Mouse (Mus musculus) neural tube, embryonic 13.5 days (tissue): ENCODE results near the gene Arsg. TPM values are rescaled to one million over a fixed set of nuclear protein-coding genes. Genes with fewer than 3 reads are reported as not detected.

Source experiments
- ATAC-seq: fragments of 200-750 bp; cut with Nextera tagmentation; 2 replicates; pipeline ENCODE4 v1.8.0; 2017; ENCODE audit warnings: low read depth, mild to moderate bottlenecking, moderate TSS enrichment, moderate library complexity
- H3K27ac ChIP-seq: fragments of 300-500 bp; sonication (generic); replicated peaks from 2 replicates; pipeline ENCODE4 v1.5.1; 2015; ENCODE audit warnings: moderate library complexity, mild to moderate bottlenecking, inconsistent platforms
- H3K27me3 ChIP-seq: fragments of 300-500 bp; sonication (generic); 2 replicates; pipeline ENCODE4 v1.6.1; 2015; ENCODE audit warnings: mild to moderate bottlenecking, inconsistent platforms
- H3K36me3 ChIP-seq: fragments of 300-500 bp; sonication (generic); 2 replicates; pipeline ENCODE4 v1.6.1; 2015; ENCODE audit warnings: mild to moderate bottlenecking, inconsistent platforms
- H3K4me1 ChIP-seq: fragments of 300-500 bp; sonication (generic); replicated peaks from 2 replicates; pipeline ENCODE4 v1.6.1; 2015; ENCODE audit warnings: inconsistent platforms
- H3K4me2 ChIP-seq: fragments of 300-500 bp; sonication (generic); 2 replicates; pipeline ENCODE4 v1.6.1; 2015; ENCODE audit warnings: inconsistent platforms, mild to moderate bottlenecking, moderate library complexity
- H3K4me3 ChIP-seq: fragments of 300-500 bp; sonication (generic); 2 replicates; pipeline ENCODE4 v1.5.1; 2015; ENCODE audit warnings: mild to moderate bottlenecking, inconsistent platforms
- H3K9ac ChIP-seq: fragments of 300-500 bp; sonication (generic); 2 replicates; pipeline ENCODE4 v1.6.1; 2015; ENCODE audit warnings: moderate library complexity, mild to moderate bottlenecking, inconsistent platforms
- H3K9me3 ChIP-seq: fragments of 300-500 bp; sonication (generic); 2 replicates; pipeline ENCODE4 v1.6.1; 2016; ENCODE audit warnings: inconsistent platforms
- WGBS: fragments of 180-500 bp; shearing (Covaris S2); methylation state at CpG from one replicate; pipeline ENCODE4 v1.1.7; 2015; 5-methylcytosine and 5-hydroxymethylcytosine counted together
- polyA plus RNA-seq: library from polyadenylated mRNA; unstranded; fragments of >200 nt; fragmentation: Nextera tagmentation; extraction: Ambion mirVana; gene quantifications from 2 replicates; pipeline ENCODE4 v1.2.1, GENCODE M21; 2015

The Arsg gene
- polyA plus RNA-seq, 1 experiment from 2014 or later = 3.0 TPM

- WGBS = 89% methylated on average over 11 of the region's 11 CpGs
- no peak overlapping the region for H3K4me3 ChIP-seq
- ATAC-seq = no peak
These were observed 84.2 kb downstream of the Arsg start for GRCm38 (mm10) chr11:109557419-109557818.

GRCm38 (mm10) chr11:109559241-109559640 lies 86.1 kb downstream of the Arsg start:
- H3K36me3 ChIP-seq = no peaks in the 10 kb centered on the region
- H3K4me2 ChIP-seq = no peak overlapping the region
- no peak overlapping the region for H3K27ac ChIP-seq
- no peak overlapping the region for H3K9ac ChIP-seq
- no peaks in the 10 kb centered on the region for H3K9me3 ChIP-seq
- H3K4me3 ChIP-seq = no peak overlapping the region
- WGBS = 90% methylated on average over 12 of the region's 12 CpGs
- H3K4me1 ChIP-seq = no peaks in the 10 kb centered on the region
- ATAC-seq = no peak
- H3K27me3 ChIP-seq = no peaks in the 10 kb centered on the region

More at GRCm38 (mm10) chr11:109557419-109557818, 84.2 kb downstream of the Arsg start:
- H3K9ac ChIP-seq = no peak overlapping the region
- no peak overlapping the region for H3K27ac ChIP-seq
- H3K36me3 ChIP-seq = no peaks in the 10 kb centered on the region
- H3K4me1 ChIP-seq = no peaks in the 10 kb centered on the region
- no peaks in the 10 kb centered on the region for H3K9me3 ChIP-seq
- H3K4me2 ChIP-seq = no peak overlapping the region
- H3K27me3 ChIP-seq = no peaks in the 10 kb centered on the region

DNA sequence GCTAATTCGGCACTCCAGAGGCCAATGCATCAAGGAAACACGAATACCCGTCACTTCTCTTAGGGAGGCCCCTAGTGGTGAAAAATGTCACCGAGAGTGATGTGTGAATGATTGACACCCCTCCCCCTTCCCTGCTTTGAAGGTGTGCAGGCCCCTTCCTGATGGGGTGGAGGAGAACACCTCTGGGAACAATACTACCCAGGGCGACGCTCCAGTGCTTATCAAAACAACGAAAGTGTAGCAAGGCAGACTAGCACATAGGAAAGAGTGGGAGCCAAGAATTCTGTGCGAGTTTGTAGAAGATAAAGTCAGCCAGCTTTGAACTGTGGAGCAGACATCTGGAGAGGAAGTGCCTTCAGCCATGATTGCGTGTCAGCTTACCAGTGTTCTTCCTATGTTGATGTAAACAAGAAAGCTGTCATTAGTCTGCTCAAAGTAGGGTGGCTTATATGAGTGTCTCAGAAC lies 87.7 kb downstream of the Arsg start:
- H3K4me2 ChIP-seq = no peak overlapping the region
- H3K4me3 ChIP-seq = no peak overlapping the region
- no peak overlapping the region for H3K27ac ChIP-seq
- no peaks in the 10 kb centered on the region for H3K4me1 ChIP-seq
- H3K9me3 ChIP-seq = no peaks in the 10 kb centered on the region
- H3K9ac ChIP-seq = no peak overlapping the region
- 44% methylated on average over 9 of the region's 9 CpGs for WGBS
- H3K36me3 ChIP-seq = no peaks in the 10 kb centered on the region
- H3K27me3 ChIP-seq = no peaks in the 10 kb centered on the region
- no peak for ATAC-seq

GRCm38 (mm10) chr11:109561445-109561844 lies 88.3 kb downstream of the Arsg start:
- Histone ChIP-seq H3K9ac (no peak overlapping the region), H3K9me3 (no peaks in the 10 kb centered on the region), H3K4me2 (no peak overlapping the region), H3K27ac (no peak overlapping the region), H3K27me3 (no peaks in the 10 kb centered on the region), H3K4me1 (no peaks in the 10 kb centered on the region), H3K36me3 (no peaks in the 10 kb centered on the region), H3K4me3 (no peak overlapping the region)
- ATAC-seq = no peak
- 70% methylated on average over 3 of the region's 3 CpGs for WGBS

DNA sequence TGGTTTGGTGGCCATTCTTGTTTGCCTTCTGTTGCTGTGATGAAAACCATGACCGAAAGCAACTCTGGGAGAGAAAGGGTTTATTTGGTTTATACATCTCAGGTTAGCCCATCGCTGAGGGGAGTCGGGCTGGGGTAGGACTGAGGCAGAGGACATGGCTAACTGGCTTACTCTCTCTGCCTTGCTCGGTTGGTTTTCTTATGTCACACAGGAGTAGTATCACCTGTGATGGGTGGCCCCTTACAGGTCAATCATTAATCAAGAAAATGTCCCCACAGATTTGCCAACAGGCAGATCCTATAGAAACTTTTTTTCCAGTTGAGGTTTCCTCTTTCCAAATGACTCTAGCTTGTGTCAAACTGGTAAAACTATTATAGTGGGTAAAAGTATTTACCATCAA lies 90.5 kb downstream of the Arsg start:
- Histone ChIP-seq H3K4me1 (no peaks in the 10 kb centered on the region), H3K36me3 (no peaks in the 10 kb centered on the region), H3K4me2 (no peak overlapping the region), H3K9me3 (no peaks in the 10 kb centered on the region), H3K9ac (no peak overlapping the region), H3K27ac (no peak overlapping the region), H3K4me3 (no peak overlapping the region), H3K27me3 (no peaks in the 10 kb centered on the region)
- WGBS = 87% methylated on average over 4 of the region's 4 CpGs
- no peak for ATAC-seq

GRCm38 (mm10) chr11:109564466-109565214 lies 91.5 kb downstream of the Arsg start:
- Histone ChIP-seq H3K4me2 (no peak overlapping the region), H3K4me1 (no peaks in the 10 kb centered on the region), H3K27me3 (no peaks in the 10 kb centered on the region), H3K9ac (no peak overlapping the region), H3K27ac (no peak overlapping the region), H3K4me3 (no peak overlapping the region), H3K9me3 (no peaks in the 10 kb centered on the region), H3K36me3 (no peaks in the 10 kb centered on the region)
- WGBS = 78% methylated on average over 15 of the region's 15 CpGs
- ATAC-seq = no peak

- Histone ChIP-seq H3K36me3 (no peaks in the 10 kb centered on the region), H3K4me2 (no peak overlapping the region), H3K27me3 (no peaks in the 10 kb centered on the region), H3K9ac (no peak overlapping the region), H3K27ac (no peak overlapping the region), H3K9me3 (no peaks in the 10 kb centered on the region), H3K4me3 (no peak overlapping the region), H3K4me1 (no peaks in the 10 kb centered on the region)
- ATAC-seq = no peak
- 65% methylated on average over 12 of the region's 12 CpGs for WGBS
These were observed 95.9 kb downstream of the Arsg start for GRCm38 (mm10) chr11:109569007-109569618.

DNA sequence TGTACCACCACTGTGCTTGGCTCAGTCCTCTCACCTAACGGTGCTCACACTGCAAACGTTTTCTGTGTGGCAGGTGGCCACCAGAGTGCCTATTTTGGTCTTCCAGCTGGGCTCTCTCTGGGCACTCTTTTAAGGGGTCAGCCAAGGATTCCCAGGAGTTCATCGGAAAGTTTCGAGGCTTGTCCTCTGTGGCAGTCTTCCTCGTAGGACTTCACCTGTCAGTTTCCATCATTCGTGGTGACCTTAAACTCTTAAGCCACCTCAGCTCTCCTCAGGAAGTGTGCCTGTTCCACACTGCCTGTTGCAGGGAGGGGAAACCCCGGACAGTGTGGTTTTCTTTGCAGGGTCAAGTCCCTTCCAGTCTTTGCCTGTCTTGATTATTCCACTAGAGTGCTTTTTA lies 96.6 kb downstream of the Arsg start:
- Histone ChIP-seq H3K4me2 (no peak overlapping the region), H3K27me3 (no peaks in the 10 kb centered on the region), H3K9ac (no peak overlapping the region), H3K9me3 (no peaks in the 10 kb centered on the region), H3K36me3 (no peaks in the 10 kb centered on the region), H3K4me1 (no peaks in the 10 kb centered on the region), H3K4me3 (no peak overlapping the region), H3K27ac (no peak overlapping the region)
- ATAC-seq = no peak
- 78% methylated on average over 7 of the region's 7 CpGs for WGBS

GRCm38 (mm10) chr11:109572051-109572450 lies 98.9 kb downstream of the Arsg start:
- Histone ChIP-seq H3K27me3 (no peaks in the 10 kb centered on the region), H3K27ac (no peak overlapping the region), H3K36me3 (no peaks in the 10 kb centered on the region), H3K9me3 (no peaks in the 10 kb centered on the region), H3K9ac (no peak overlapping the region), H3K4me1 (no peaks in the 10 kb centered on the region), H3K4me3 (no peak overlapping the region), H3K4me2 (no peak overlapping the region)
- no peak for ATAC-seq
- 87% methylated on average over 11 of the region's 11 CpGs for WGBS

GRCm38 (mm10) chr11:109574604-109575003 lies 101.4 kb downstream of the Arsg start:
- Histone ChIP-seq H3K27me3 (no peaks in the 10 kb centered on the region), H3K4me2 (no peak overlapping the region), H3K9ac (no peak overlapping the region)

GRCm38 (mm10) chr11:109575832-109576231 lies 102.7 kb downstream of the Arsg start:
- Histone ChIP-seq H3K27ac (no peak overlapping the region), H3K36me3 (no peaks in the 10 kb centered on the region), H3K9ac (no peak overlapping the region), H3K9me3 (no peaks in the 10 kb centered on the region), H3K4me2 (no peak overlapping the region), H3K4me3 (no peak overlapping the region), H3K4me1 (no peaks in the 10 kb centered on the region), H3K27me3 (no peaks in the 10 kb centered on the region)
- no peak for ATAC-seq
- 88% methylated on average over 6 of the region's 6 CpGs for WGBS

More at GRCm38 (mm10) chr11:109574604-109575003, 101.4 kb downstream of the Arsg start:
- Histone ChIP-seq H3K27ac (no peak overlapping the region), H3K4me3 (no peak overlapping the region), H3K36me3 (no peaks in the 10 kb centered on the region), H3K9me3 (no peaks in the 10 kb centered on the region), H3K4me1 (no peaks in the 10 kb centered on the region)
- no peak for ATAC-seq
- WGBS = 90% methylated on average over 2 of the region's 2 CpGs

- WGBS = 84% methylated on average over 3 of the region's 3 CpGs
- no peaks in the 10 kb centered on the region for H3K36me3 ChIP-seq
- no peaks in the 10 kb centered on the region for H3K27me3 ChIP-seq
- no peaks in the 10 kb centered on the region for H3K9me3 ChIP-seq
- ATAC-seq = no peak
- no peak overlapping the region for H3K27ac ChIP-seq
- no peak overlapping the region for H3K9ac ChIP-seq
- H3K4me2 ChIP-seq = no peak overlapping the region
- no peak overlapping the region for H3K4me3 ChIP-seq
- no peaks in the 10 kb centered on the region; the same call in 1 of the 2 replicates for H3K4me1 ChIP-seq
These were observed 105.4 kb downstream of the Arsg start for GRCm38 (mm10) chr11:109578536-109578935.
